43 mouse cellular contexts compared by ENCODE assay signal in genomic region chr16:77551051-77551450, GRCm38 (mm10). TPM values are rescaled to one million over a fixed set of nuclear protein-coding genes. Genes with fewer than 3 reads are reported as not detected.
"Had no signal": no experiment of that assay in that cellular context is flagged by ENCODE, and none has a peak within 500 bp of the region (broad histone marks: within the 10 kb centered on the region; RNA-seq: fewer than 3 reads in every experiment).

No protein-coding gene starts in this region.

- H3K4me1 ChIP-seq: heart, embryonic 13.5 days; heart, embryonic 15.5 days; hindbrain, embryonic 15.5 days; kidney, embryonic 15.5 days; limb, embryonic 10.5 days; limb, embryonic 12.5 days; liver, embryonic 12.5 days had no signal

- H3K36me3 ChIP-seq: heart, embryonic 15.5 days; hindbrain, embryonic 15.5 days; kidney, embryonic 15.5 days; limb, embryonic 10.5 days; limb, embryonic 12.5 days; liver, embryonic 12.5 days had no signal

- H3K4me2 ChIP-seq: heart, embryonic 11.5 days; heart, embryonic 13.5 days; heart, embryonic 15.5 days; hindbrain, embryonic 13.5 days; hindbrain, embryonic 15.5 days; kidney, embryonic 15.5 days; limb, embryonic 12.5 days; liver, embryonic 12.5 days had no signal

- H3K4me3 ChIP-seq: heart, adult 2 months; heart, embryonic 13.5 days; heart, embryonic 15.5 days; hindbrain, embryonic 13.5 days; hindbrain, embryonic 15.5 days; kidney, embryonic 15.5 days; limb, embryonic 10.5 days; limb, embryonic 12.5 days; liver, embryonic 12.5 days had no signal

- H3K9me3 ChIP-seq: heart, embryonic 13.5 days; heart, embryonic 15.5 days; hindbrain, embryonic 13.5 days; hindbrain, embryonic 15.5 days; kidney, embryonic 15.5 days; limb, embryonic 10.5 days; limb, embryonic 12.5 days; liver, embryonic 12.5 days had no signal

- H3K27ac ChIP-seq: heart, adult 2 months; heart, embryonic 13.5 days; heart, embryonic 15.5 days; hindbrain, embryonic 13.5 days; hindbrain, embryonic 15.5 days; hindbrain, postnatal 0 days; kidney, embryonic 15.5 days; kidney, postnatal 0 days; limb, embryonic 10.5 days; limb, embryonic 12.5 days; liver, embryonic 12.5 days; liver, embryonic 14.5 days had no signal

- H3K9ac ChIP-seq: heart, embryonic 13.5 days; heart, embryonic 15.5 days; hindbrain, embryonic 13.5 days; hindbrain, embryonic 15.5 days; kidney, embryonic 15.5 days; limb, embryonic 12.5 days; liver, embryonic 12.5 days; liver, embryonic 14.5 days had no signal

- H3K27me3 ChIP-seq: heart, embryonic 13.5 days; heart, embryonic 15.5 days; hindbrain, embryonic 13.5 days; hindbrain, embryonic 15.5 days; kidney, embryonic 15.5 days; limb, embryonic 12.5 days; liver, embryonic 12.5 days had no signal

- DNase-seq: gastrocnemius, postnatal 14 days; heart, adult 11 months; heart, adult 2 months; heart, postnatal 14 days; heart, postnatal 36 days; kidney, adult 11 months; kidney, adult 2 months; kidney, adult 9 months; kidney, postnatal 14 days; kidney, postnatal 36 days; layer of hippocampus, adult 9-11 months; layer of hippocampus, postnatal 36 days; liver had no signal

- ATAC-seq: hindbrain, postnatal 0 days; intestine, embryonic 16.5 days; liver, embryonic 12.5 days had no signal

RNA-seq across cellular contexts. Expression of gene Gm11146, which starts 50.8 kb away (rescaled TPM):
- total RNA-seq: gastrocnemius, adult 18-20 months; gastrocnemius, adult 8-10 months; gastrocnemius, postnatal 14 days; gastrocnemius, postnatal 36 days; heart, adult 2 months; heart, postnatal 14 days; heart, postnatal 36 days; hematopoietic stem cell, adult 5-6 weeks; hindbrain, postnatal 0 days; layer of hippocampus, adult 18-20 months; layer of hippocampus, adult 8-10 months; layer of hippocampus, postnatal 14 days; layer of hippocampus, postnatal 36 days; left cerebral cortex, adult 18-20 months; left cerebral cortex, adult 8-10 months; left cerebral cortex, postnatal 10 days; left cerebral cortex, postnatal 36 days had no signal
- polyA plus RNA-seq: gonadal fat pad, adult 2 months; heart, adult 2 months; heart, embryonic 11.5 days; heart, embryonic 13.5 days; heart, embryonic 15.5 days; heart, postnatal 0 days; hindbrain, embryonic 11.5 days; hindbrain, embryonic 13.5 days; hindbrain, embryonic 15.5 days; hindbrain, postnatal 0 days; intestine, embryonic 14.5 days; intestine, embryonic 16.5 days; kidney, adult 2 months; kidney, embryonic 15.5 days; kidney, postnatal 0 days; large intestine, adult 2 months; limb, embryonic 10.5 days; limb, embryonic 12.5 days; limb, embryonic 14.5 days; liver, embryonic 12.5 days; liver, embryonic 14.5 days had no signal
